Mouse (Mus musculus) cortical plate, adult 2 months (tissue): ENCODE measurements at regions not wholly inside any gene's neighbourhood (a gene's known extent, or its start where the extent isn't known, plus 50 kb on each side); places are given as distances from the start of the nearest gene placed in this dataset.

Experiments used
- CTCF ChIP-seq: fragments of 200-500 bp; IDR thresholded peaks from 2 replicates; pipeline ENCODE4 v1.5.1; 2011; ENCODE audit warnings: mild to moderate bottlenecking, control low read depth, low read length; ENCODE audit not compliant: insufficient read depth; ENCODE audit errors: extremely low read depth
- POLR2A ChIP-seq: fragments of 200-500 bp; IDR thresholded peaks from 2 replicates; pipeline ENCODE4 v1.6.1; 2011; ENCODE audit warnings: mild to moderate bottlenecking, low read length, control low read depth; ENCODE audit not compliant: insufficient read depth; ENCODE audit errors: extremely low read depth

- TF ChIP-seq CTCF (no peak), POLR2A (no peak)
These were observed 342.9 kb downstream of the Rpl36a-ps1 start for GRCm38 (mm10) chr14:98651221-98651620.
